Mouse (Mus musculus) layer of hippocampus, adult 11-12 months (tissue): ENCODE results near the gene Klf13.
A peak's percentile ranks its signal among the peaks of the same experiment; 100 is the strongest.

Experiments
- DNase-seq: peaks from one replicate; pipeline ENCODE4 v3.0.0; 2022; ENCODE audit warnings: low spot score

The Klf13 gene

GRCm38 (mm10) chr7:63888674-63889073, 50.0 kb downstream of the Klf13 start:
- DNase-seq: no peak

- no peak for DNase-seq
Observed at GRCm38 (mm10) chr7:63887602-63888123, 51.1 kb downstream of the Klf13 start.

- DNase-seq: no peak
Observed at GRCm38 (mm10) chr7:63887034-63887551, 51.6 kb downstream of the Klf13 start.

- DNase-seq: no peak
Observed at GRCm38 (mm10) chr7:63885025-63885424, 53.7 kb downstream of the Klf13 start.

- DNase-seq: no peak
Observed at GRCm38 (mm10) chr7:63882739-63883138, 56.0 kb downstream of the Klf13 start.

GRCm38 (mm10) chr7:63879583-63879982, 59.1 kb downstream of the Klf13 start:
- DNase-seq: no peak

- no peak for DNase-seq
Observed at GRCm38 (mm10) chr7:63877610-63878009, 61.1 kb downstream of the Klf13 start.

GRCm38 (mm10) chr7:63876640-63877039, 62.1 kb downstream of the Klf13 start:
- no peak for DNase-seq

GRCm38 (mm10) chr7:63875686-63876085, 63.0 kb downstream of the Klf13 start:
- DNase-seq: no peak

- no peak for DNase-seq
Observed at GRCm38 (mm10) chr7:63873880-63874279, 64.8 kb downstream of the Klf13 start.

GRCm38 (mm10) chr7:63871698-63872097, 67.0 kb downstream of the Klf13 start:
- DNase-seq: no peak

- DNase-seq: no peak
Observed at GRCm38 (mm10) chr7:63868356-63868918, 70.3 kb downstream of the Klf13 start.

- DNase-seq: no peak
Observed at GRCm38 (mm10) chr7:63865911-63866310, 72.8 kb downstream of the Klf13 start.

- DNase-seq: no peak
Observed at GRCm38 (mm10) chr7:63863046-63863445, 75.7 kb downstream of the Klf13 start.

GRCm38 (mm10) chr7:63861123-63861522, 77.6 kb downstream of the Klf13 start:
- DNase-seq: no peak

GRCm38 (mm10) chr7:63858571-63859152, 80.1 kb downstream of the Klf13 start:
- DNase-seq: peak; percentile 92

GRCm38 (mm10) chr7:63857771-63858417, 80.8 kb downstream of the Klf13 start:
- DNase-seq: no peak

- DNase-seq: peak; percentile 85
Observed at GRCm38 (mm10) chr7:63855283-63855682, 83.4 kb downstream of the Klf13 start.

GRCm38 (mm10) chr7:63851841-63852533, 86.7 kb downstream of the Klf13 start:
- peak; percentile 50 for DNase-seq
